Mouse (Mus musculus): ENCODE results near the gene Rgl2. TPM values are rescaled to one million over a fixed set of nuclear protein-coding genes. Genes with fewer than 3 reads are reported as not detected.
"Not testable (repeated sequence)": the region's sequence is repeated elsewhere in the genome, so short reads cannot be mapped to it uniquely, and the experiment has no call there.

The Rgl2 gene
- total RNA-seq, 2 experiments from 2014 or later, result 46.9 to 71.0 TPM

- intact Hi-C loops (cut with DNase I), result no loop called here
- no peak for DNase-seq (ENCODE audit: low spot score in 2 of 2)
Measured at GRCm38 (mm10) chr17:33957493-33957892, 28.1 kb downstream of the Rgl2 start.

GRCm38 (mm10) chr17:33958451-33958850, 29.1 kb downstream of the Rgl2 start:
- intact Hi-C loops (cut with DNase I), result loop anchor here (1.0 kb wide), 1 partner anchor 63 kb away; no protein-coding TSS in a partner anchor
- no peak for DNase-seq (ENCODE audit: low spot score in 2 of 2)

- DNase-seq (ENCODE audit: low spot score in 2 of 2), result no peak
- intact Hi-C loops (cut with DNase I), result no loop called here
Measured at GRCm38 (mm10) chr17:33959135-33959534, 29.8 kb downstream of the Rgl2 start.

- no peak for DNase-seq (ENCODE audit: low spot score in 2 of 2)
- intact Hi-C loops (cut with DNase I), result no loop called here
Measured at GRCm38 (mm10) chr17:33959948-33960347, 30.6 kb downstream of the Rgl2 start.

- intact Hi-C loops (cut with DNase I), result no loop called here
- DNase-seq (ENCODE audit: low spot score in 2 of 2), result no peak
Measured at GRCm38 (mm10) chr17:33962876-33963275, 33.5 kb downstream of the Rgl2 start.

GRCm38 (mm10) chr17:33965082-33965845, 35.9 kb downstream of the Rgl2 start:
- no peak for DNase-seq (ENCODE audit: low spot score in 2 of 2)
- intact Hi-C loops (cut with DNase I), result loop anchor here (5.0 kb wide), 1 partner anchor 42 kb away; no protein-coding TSS in a partner anchor

GRCm38 (mm10) chr17:33965846-33966550, 36.7 kb downstream of the Rgl2 start:
- intact Hi-C loops (cut with DNase I), result loop anchor here (5.0 kb wide), 1 partner anchor 41 kb away; no protein-coding TSS in a partner anchor

GRCm38 (mm10) chr17:33968489-33968888, 39.1 kb downstream of the Rgl2 start:
- intact Hi-C loops (cut with DNase I), result loop anchor here (5.0 kb wide), 1 partner anchor 39 kb away; no protein-coding TSS in a partner anchor
- peak; percentile 58 to 70 for DNase-seq (ENCODE audit: low spot score in 2 of 2)

More at GRCm38 (mm10) chr17:33965846-33966550, 36.7 kb downstream of the Rgl2 start:
- DNase-seq (ENCODE audit: low spot score in 2 of 2), result no peak

- intact Hi-C loops (cut with DNase I), result loop anchor here (5.0 kb wide), 1 partner anchor 38 kb away; no protein-coding TSS in a partner anchor
- no peak for DNase-seq (ENCODE audit: low spot score in 2 of 2)
Measured at GRCm38 (mm10) chr17:33968927-33969326, 39.6 kb downstream of the Rgl2 start.

GRCm38 (mm10) chr17:33969394-33969793, 40.1 kb downstream of the Rgl2 start:
- DNase-seq (ENCODE audit: low spot score in 2 of 2), result no peak
- intact Hi-C loops (cut with DNase I), result loop anchor here (5.0 kb wide), 1 partner anchor 38 kb away; no protein-coding TSS in a partner anchor

GRCm38 (mm10) chr17:33972691-33973090, 43.3 kb downstream of the Rgl2 start:
- intact Hi-C loops (cut with DNase I), result no loop called here

GRCm38 (mm10) chr17:33973572-33973971, 44.2 kb downstream of the Rgl2 start:
- DNase-seq (ENCODE audit: low spot score in 2 of 2), result no peak
- intact Hi-C loops (cut with DNase I), result no loop called here

More at GRCm38 (mm10) chr17:33972691-33973090, 43.3 kb downstream of the Rgl2 start:
- DNase-seq (ENCODE audit: low spot score in 2 of 2), result no peak

- intact Hi-C loops (cut with DNase I), result no loop called here
- DNase-seq (ENCODE audit: low spot score in 2 of 2), result no peak
Measured at GRCm38 (mm10) chr17:33977861-33978557, 48.7 kb downstream of the Rgl2 start.

GRCm38 (mm10) chr17:33978631-33979031, 49.3 kb downstream of the Rgl2 start:
- peak in 1 of 2 experiments; percentile 34 for DNase-seq (ENCODE audit: low spot score in 2 of 2)
- intact Hi-C loops (cut with DNase I), result no loop called here

GRCm38 (mm10) chr17:33979512-33980050, 50.2 kb downstream of the Rgl2 start:
- intact Hi-C loops (cut with DNase I), result no loop called here
- DNase-seq (ENCODE audit: low spot score in 2 of 2), result no peak

- no peak for DNase-seq (ENCODE audit: low spot score in 2 of 2)
- intact Hi-C loops (cut with DNase I), result no loop called here
Measured at GRCm38 (mm10) chr17:33980181-33981035, 51.1 kb downstream of the Rgl2 start.

- intact Hi-C loops (cut with DNase I), result not testable (repeated sequence)
- DNase-seq (ENCODE audit: low spot score in 2 of 2), result peak; percentile 81 to 86
Measured at GRCm38 (mm10) chr17:33981192-33981909, 52.0 kb downstream of the Rgl2 start.

- intact Hi-C loops (cut with DNase I); DNase-seq (ENCODE audit: low spot score in 2 of 2): not testable (repeated sequence)
Measured at GRCm38 (mm10) chr17:33982136-33982535, 52.8 kb downstream of the Rgl2 start.

All from left cerebral cortex, postnatal 36 days (tissue).